25 mouse cellular contexts compared by ENCODE assay signal in genomic region chr6:146915808-146916207, GRCm38 (mm10). TPM values are rescaled to one million over a fixed set of nuclear protein-coding genes. Genes with fewer than 3 reads are reported as not detected.
"Had no signal": no experiment of that assay in that cellular context is flagged by ENCODE, and none has a peak within 500 bp of the region (broad histone marks: within the 10 kb centered on the region; RNA-seq: fewer than 3 reads in every experiment).

No protein-coding gene starts in this region.

- H3K27me3 ChIP-seq: limb, embryonic 12.5 days; limb, embryonic 15.5 days; liver, embryonic 15.5 days; megakaryocyte, embryonic 14.5 days; midbrain, embryonic 13.5 days had no signal

- H3K9me3 ChIP-seq: limb, embryonic 12.5 days; limb, embryonic 15.5 days; liver, embryonic 15.5 days; megakaryocyte, embryonic 14.5 days; midbrain, embryonic 10.5 days; midbrain, embryonic 13.5 days had no signal

- H3K9ac ChIP-seq: limb, embryonic 12.5 days; limb, embryonic 15.5 days; liver, embryonic 15.5 days; midbrain, embryonic 13.5 days had no signal

- H3K4me2 ChIP-seq: limb, embryonic 12.5 days; limb, embryonic 15.5 days; liver, embryonic 11.5 days; liver, embryonic 15.5 days; midbrain, embryonic 13.5 days had no signal

- H3K4me3 ChIP-seq: layer of hippocampus, adult 2 months; limb, embryonic 12.5 days; limb, embryonic 15.5 days; liver, embryonic 15.5 days; megakaryocyte, embryonic 14.5 days; midbrain, embryonic 10.5 days; midbrain, embryonic 13.5 days had no signal

- H3K27ac ChIP-seq: layer of hippocampus, adult 2 months; limb, embryonic 12.5 days; limb, embryonic 15.5 days; liver, embryonic 15.5 days; midbrain, embryonic 10.5 days; midbrain, embryonic 13.5 days; stomach, postnatal 0 days had no signal

- H3K36me3 ChIP-seq: liver, embryonic 15.5 days; midbrain, embryonic 10.5 days; midbrain, embryonic 13.5 days had no signal

- DNase-seq: kidney, adult 11 months; kidney, adult 9 months; kidney, postnatal 25 days; left cerebral cortex, postnatal 4 days; lung, adult 2 months; lung, postnatal 36 days; right cerebral cortex, adult 18-20 months; right cerebral cortex, postnatal 14 days; right cerebral cortex, postnatal 4 days; thymus, postnatal 25 days had no signal

- ATAC-seq: midbrain, embryonic 13.5 days; midbrain, embryonic 16.5 days had no signal

RNA-seq across cellular contexts. Expression of gene 1700034J05Rik, which starts 38.4 kb away (rescaled TPM):
- total RNA-seq: layer of hippocampus, adult 2 months; layer of hippocampus, postnatal 10 days; left cerebral cortex, adult 8-10 months; left cerebral cortex, postnatal 14 days; left cerebral cortex, postnatal 4 days had no signal
- polyA plus RNA-seq: large intestine, adult 2 months; lung, adult 2 months; stomach, postnatal 0 days; thymus, postnatal 0 days had no signal
